Mouse (Mus musculus): ENCODE data around the gene Dyx1c1. TPM values are rescaled to one million over a fixed set of nuclear protein-coding genes. Genes with fewer than 3 reads are reported as not detected.

Gene Dyx1c1
- polyA plus RNA-seq, 1 experiment from 2014 or later: 1.1 TPM

GRCm38 (mm10) chr9:72944286-72944685 lies 14.3 kb upstream of the Dyx1c1 start:
- Histone ChIP-seq H3K9me3 (no peaks in the 10 kb centered on the region), H3K27ac (no peak overlapping the region), H3K4me3 (no peak overlapping the region), H3K36me3 (peaks cover 46% of the 10 kb centered on the region), H3K27me3 (no peaks in the 10 kb centered on the region), H3K9ac (no peak overlapping the region), H3K4me2 (no peak overlapping the region), H3K4me1 (no peaks in the 10 kb centered on the region)
- no peak for ATAC-seq (ENCODE audit: insufficient number of reproducible peaks, low FRiP score, low TSS enrichment, low read depth)
- WGBS: 89% methylated on average over 13 of the region's 13 CpGs

GRCm38 (mm10) chr9:72947010-72947409 lies 11.6 kb upstream of the Dyx1c1 start:
- Histone ChIP-seq H3K9ac (no peak overlapping the region), H3K27me3 (no peaks in the 10 kb centered on the region), H3K4me3 (no peak overlapping the region), H3K4me1 (peaks cover 3% of the 10 kb centered on the region; the same call in 1 of the 2 replicates), H3K4me2 (no peak overlapping the region), H3K9me3 (no peaks in the 10 kb centered on the region), H3K36me3 (peaks cover 51% of the 10 kb centered on the region), H3K27ac (no peak overlapping the region)
- ATAC-seq (ENCODE audit: insufficient number of reproducible peaks, low FRiP score, low TSS enrichment, low read depth): no peak
- WGBS: 94% methylated on average over 1 of the region's 1 CpGs

DNA sequence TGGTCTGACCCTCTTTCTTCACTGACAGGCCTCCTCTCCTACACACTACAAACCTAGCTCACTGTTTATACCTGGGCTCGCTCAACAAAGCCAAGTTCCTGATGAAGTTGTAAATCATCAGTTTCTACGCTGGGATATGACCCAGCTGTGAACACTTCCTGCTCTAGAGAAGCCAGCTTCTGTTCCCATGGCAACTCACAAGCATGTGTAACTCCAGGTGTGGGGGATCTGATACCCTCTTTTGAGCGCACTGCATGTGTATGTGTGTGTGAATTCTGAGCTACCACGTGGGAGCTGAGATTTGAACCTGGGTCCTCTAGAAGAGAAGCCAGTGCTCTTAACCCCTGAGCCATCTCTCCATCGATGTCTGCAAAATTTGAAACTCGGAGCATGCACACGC lies 9.0 kb upstream of the Dyx1c1 start:
- 63% methylated on average over 7 of the region's 7 CpGs for WGBS
- ATAC-seq (ENCODE audit: insufficient number of reproducible peaks, low FRiP score, low TSS enrichment, low read depth): no peak
- Histone ChIP-seq H3K27me3 (no peaks in the 10 kb centered on the region), H3K27ac (no peak overlapping the region), H3K4me2 (no peak overlapping the region), H3K9me3 (no peaks in the 10 kb centered on the region), H3K4me1 (peaks cover 3% of the 10 kb centered on the region; the same call in 1 of the 2 replicates), H3K9ac (no peak overlapping the region), H3K4me3 (no peak overlapping the region), H3K36me3 (peaks cover 32% of the 10 kb centered on the region)

- peaks cover 11% of the 10 kb centered on the region; the same call in 1 of the 2 replicates for H3K4me1 ChIP-seq
- H3K27ac ChIP-seq: no peak overlapping the region
- ATAC-seq (ENCODE audit: insufficient number of reproducible peaks, low FRiP score, low TSS enrichment, low read depth): no peak
- H3K9me3 ChIP-seq: no peaks in the 10 kb centered on the region
- peaks cover 3% of the 10 kb centered on the region; the same call in 1 of the 2 replicates for H3K36me3 ChIP-seq
- H3K4me3 ChIP-seq: no peak overlapping the region
- no peak overlapping the region for H3K9ac ChIP-seq
- H3K27me3 ChIP-seq: no peaks in the 10 kb centered on the region
- 54% methylated on average over 2 of the region's 2 CpGs for WGBS
- no peak overlapping the region for H3K4me2 ChIP-seq
Measured at GRCm38 (mm10) chr9:72954746-72955145, 3.8 kb upstream of the Dyx1c1 start.

DNA sequence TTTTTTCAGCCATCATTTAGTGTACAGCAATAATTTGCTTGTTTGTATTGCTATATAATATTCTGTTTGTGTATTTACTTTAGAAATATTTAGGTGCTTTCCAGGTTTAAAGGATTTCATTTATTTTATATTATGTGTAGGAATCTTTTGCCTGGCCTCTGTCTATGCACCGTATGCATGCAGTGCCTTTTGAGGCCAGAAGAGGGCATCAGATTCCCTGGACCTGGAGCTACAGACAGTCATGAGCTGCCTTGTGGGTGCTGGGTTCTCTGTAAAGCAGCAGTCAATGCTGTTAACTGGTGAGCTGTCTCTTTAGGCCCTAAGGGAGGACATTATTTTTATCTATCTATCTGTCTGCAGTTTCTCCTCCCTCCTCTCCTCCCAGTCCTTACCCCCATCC lies 3.0 kb upstream of the Dyx1c1 start:
- no peaks in the 10 kb centered on the region for H3K9me3 ChIP-seq
- no peak for ATAC-seq (ENCODE audit: insufficient number of reproducible peaks, low FRiP score, low TSS enrichment, low read depth)
- H3K4me2 ChIP-seq: no peak overlapping the region
- H3K4me1 ChIP-seq: peaks cover 11% of the 10 kb centered on the region; the same call in 1 of the 2 replicates
- H3K4me3 ChIP-seq: no peak overlapping the region
- no peak overlapping the region for H3K27ac ChIP-seq
- 13% methylated on average over 1 of the region's 1 CpGs for WGBS
- H3K9ac ChIP-seq: no peak overlapping the region
- no peaks in the 10 kb centered on the region for H3K27me3 ChIP-seq
- no peaks in the 10 kb centered on the region for H3K36me3 ChIP-seq

- H3K27me3 ChIP-seq: no peaks in the 10 kb centered on the region
- no peaks in the 10 kb centered on the region for H3K36me3 ChIP-seq
- no peaks in the 10 kb centered on the region for H3K9me3 ChIP-seq
- 0 out of 2 replicates have a peak, but pooled peaks cover 8% of the 10 kb centered on the region for H3K4me1 ChIP-seq
- 70% methylated on average over 8 of the region's 8 CpGs for WGBS
- no peak overlapping the region for H3K27ac ChIP-seq
- H3K9ac ChIP-seq: no peak overlapping the region
- no peak for ATAC-seq (ENCODE audit: insufficient number of reproducible peaks, low FRiP score, low TSS enrichment, low read depth)
- no peak overlapping the region for H3K4me2 ChIP-seq
- H3K4me3 ChIP-seq: no peak overlapping the region
Measured at GRCm38 (mm10) chr9:72961346-72961745, 2.8 kb downstream of the Dyx1c1 start.

- H3K9me3 ChIP-seq: no peaks in the 10 kb centered on the region
- WGBS: 75% methylated on average over 15 of the region's 15 CpGs
- no peak for ATAC-seq (ENCODE audit: insufficient number of reproducible peaks, low FRiP score, low TSS enrichment, low read depth)
- H3K4me1 ChIP-seq: 0 out of 2 replicates have a peak, but pooled peaks cover 8% of the 10 kb centered on the region
- no peak overlapping the region for H3K9ac ChIP-seq
- no peaks in the 10 kb centered on the region for H3K27me3 ChIP-seq
- no peak overlapping the region for H3K4me3 ChIP-seq
- H3K4me2 ChIP-seq: no peak overlapping the region
- no peak overlapping the region for H3K27ac ChIP-seq
- H3K36me3 ChIP-seq: no peaks in the 10 kb centered on the region
Measured at GRCm38 (mm10) chr9:72961959-72962358, 3.4 kb downstream of the Dyx1c1 start.

- Histone ChIP-seq H3K27me3 (no peaks in the 10 kb centered on the region), H3K4me1 (no peaks in the 10 kb centered on the region), H3K36me3 (no peaks in the 10 kb centered on the region), H3K4me3 (no peak overlapping the region), H3K4me2 (no peak overlapping the region), H3K27ac (no peak overlapping the region), H3K9ac (no peak overlapping the region), H3K9me3 (no peaks in the 10 kb centered on the region)
- no peak for ATAC-seq (ENCODE audit: insufficient number of reproducible peaks, low FRiP score, low TSS enrichment, low read depth)
- WGBS: 34% methylated on average over 11 of the region's 11 CpGs
Measured at GRCm38 (mm10) chr9:72968349-72969061, 9.9 kb downstream of the Dyx1c1 start.

DNA sequence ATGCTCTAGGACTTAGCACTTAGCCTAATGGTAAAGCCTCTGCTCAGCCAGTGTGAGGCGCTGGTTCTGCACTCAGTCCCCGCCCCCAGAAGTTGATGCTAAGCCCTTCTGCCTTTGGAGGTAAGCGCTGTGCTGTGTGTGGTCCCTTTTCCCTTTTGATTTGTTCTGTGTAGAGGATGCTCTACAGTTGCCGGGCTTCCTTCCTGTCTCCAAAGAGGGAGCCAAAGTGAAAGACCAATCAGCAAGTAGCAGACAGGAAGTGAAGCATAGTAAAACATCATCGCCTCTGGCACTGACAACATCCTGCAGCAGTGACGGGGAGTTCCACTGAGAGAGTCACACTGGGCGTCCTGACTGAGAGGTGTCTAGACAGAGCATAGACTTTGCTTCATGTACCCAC lies 11.3 kb downstream of the Dyx1c1 start:
- Histone ChIP-seq H3K9me3 (no peaks in the 10 kb centered on the region), H3K27me3 (no peaks in the 10 kb centered on the region), H3K36me3 (no peaks in the 10 kb centered on the region), H3K4me3 (no peak overlapping the region), H3K27ac (no peak overlapping the region), H3K4me1 (no peaks in the 10 kb centered on the region), H3K4me2 (no peak overlapping the region), H3K9ac (no peak overlapping the region)
- no peak for ATAC-seq (ENCODE audit: insufficient number of reproducible peaks, low FRiP score, low TSS enrichment, low read depth)
- WGBS: 65% methylated on average over 7 of the region's 7 CpGs

- H3K9me3 ChIP-seq: no peaks in the 10 kb centered on the region
- H3K27ac ChIP-seq: no peak overlapping the region
- WGBS: 82% methylated on average over 5 of the region's 5 CpGs
- H3K9ac ChIP-seq: no peak overlapping the region
- ATAC-seq (ENCODE audit: insufficient number of reproducible peaks, low FRiP score, low TSS enrichment, low read depth): no peak
- no peak overlapping the region for H3K4me2 ChIP-seq
- no peaks in the 10 kb centered on the region for H3K27me3 ChIP-seq
- no peak overlapping the region for H3K4me3 ChIP-seq
- no peaks in the 10 kb centered on the region for H3K36me3 ChIP-seq
- H3K4me1 ChIP-seq: no peaks in the 10 kb centered on the region
Measured at GRCm38 (mm10) chr9:72972435-72972834, 13.8 kb downstream of the Dyx1c1 start.

DNA sequence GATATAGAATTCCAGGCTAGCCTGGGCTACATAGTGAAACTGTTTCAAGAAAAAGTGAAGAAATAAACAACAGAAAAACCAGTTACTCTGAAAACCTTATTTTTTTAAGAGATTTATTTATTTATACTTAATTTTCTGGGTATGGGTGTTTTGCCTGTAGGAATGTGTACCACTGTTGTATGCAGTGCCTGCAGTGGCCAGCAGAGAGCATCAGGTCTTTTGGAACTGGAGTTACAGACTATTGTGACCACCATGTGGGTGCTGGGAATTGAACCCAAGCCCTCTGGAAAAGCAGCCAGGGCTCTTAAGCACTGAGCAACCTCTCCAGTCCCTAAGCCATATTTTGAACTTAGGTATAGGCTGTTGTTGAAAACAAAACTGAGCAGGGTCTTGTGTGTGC lies 14.4 kb downstream of the Dyx1c1 start:
- H3K9me3 ChIP-seq: no peaks in the 10 kb centered on the region
- no peak for ATAC-seq (ENCODE audit: insufficient number of reproducible peaks, low FRiP score, low TSS enrichment, low read depth)
- no peak overlapping the region for H3K9ac ChIP-seq
- no peak overlapping the region for H3K4me3 ChIP-seq
- H3K27ac ChIP-seq: no peak overlapping the region
- H3K4me2 ChIP-seq: no peak overlapping the region
- no peaks in the 10 kb centered on the region for H3K27me3 ChIP-seq
- H3K36me3 ChIP-seq: no peaks in the 10 kb centered on the region
- H3K4me1 ChIP-seq: no peaks in the 10 kb centered on the region

GRCm38 (mm10) chr9:72974734-72975133 lies 16.1 kb downstream of the Dyx1c1 start:
- Histone ChIP-seq H3K9ac (no peak overlapping the region), H3K27me3 (no peaks in the 10 kb centered on the region), H3K4me3 (no peak overlapping the region), H3K27ac (no peak overlapping the region), H3K4me2 (no peak overlapping the region), H3K4me1 (no peaks in the 10 kb centered on the region), H3K9me3 (no peaks in the 10 kb centered on the region), H3K36me3 (no peaks in the 10 kb centered on the region)
- no peak for ATAC-seq (ENCODE audit: insufficient number of reproducible peaks, low FRiP score, low TSS enrichment, low read depth)
- 79% methylated on average over 5 of the region's 5 CpGs for WGBS

DNA sequence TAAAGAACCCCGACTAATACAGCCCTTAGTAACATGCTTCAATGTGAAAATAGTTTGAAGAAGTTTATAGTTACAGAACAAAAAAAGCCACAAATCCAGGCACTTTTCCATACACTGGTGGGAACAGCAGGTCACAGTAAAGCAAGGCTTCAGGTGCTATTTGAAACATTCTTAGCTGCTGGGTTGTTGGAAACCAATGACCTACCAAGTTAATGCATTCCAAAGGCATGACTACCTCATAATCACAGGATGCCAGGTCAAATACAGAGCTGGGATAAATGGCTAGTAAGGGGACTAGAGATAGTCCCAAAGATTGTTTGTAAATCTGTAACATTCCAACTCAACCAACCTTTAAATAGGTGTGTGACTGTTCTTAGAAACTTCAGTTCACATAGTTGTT lies 16.7 kb downstream of the Dyx1c1 start:
- WGBS: 88% methylated on average over 1 of the region's 1 CpGs

More for the DNA sequence above, 16.7 kb downstream of the Dyx1c1 start:
- no peaks in the 10 kb centered on the region for H3K36me3 ChIP-seq
- H3K27me3 ChIP-seq: no peaks in the 10 kb centered on the region
- ATAC-seq (ENCODE audit: insufficient number of reproducible peaks, low FRiP score, low TSS enrichment, low read depth): no peak
- no peak overlapping the region for H3K27ac ChIP-seq
- no peak overlapping the region for H3K9ac ChIP-seq
- no peak overlapping the region for H3K4me3 ChIP-seq
- H3K9me3 ChIP-seq: no peaks in the 10 kb centered on the region
- H3K4me1 ChIP-seq: no peaks in the 10 kb centered on the region
- H3K4me2 ChIP-seq: no peak overlapping the region

Data from limb, embryonic 15.5 days (tissue).